Mouse (Mus musculus) right cerebral cortex, adult 18-20 months (tissue): ENCODE measurements around the gene Cyb5b.
A peak's percentile ranks its signal among the peaks of the same experiment; 100 is the strongest.
"Not testable (repeated sequence)": the region's sequence is repeated elsewhere in the genome, so short reads cannot be mapped to it uniquely, and the experiment has no call there.

Experiments
- DNase-seq: peaks from one replicate; pipeline ENCODE4 v3.0.0; 2022; ENCODE audit warnings: mixed read lengths

Gene Cyb5b

GRCm38 (mm10) chr8:107181122-107181521 lies 30.7 kb downstream of the Cyb5b start:
- no peak for DNase-seq

GRCm38 (mm10) chr8:107184996-107185395 lies 34.6 kb downstream of the Cyb5b start:
- DNase-seq: no peak

- no peak for DNase-seq
Measured at GRCm38 (mm10) chr8:107186659-107187390, 36.4 kb downstream of the Cyb5b start.

GRCm38 (mm10) chr8:107187631-107188030 lies 37.2 kb downstream of the Cyb5b start:
- no peak for DNase-seq

GRCm38 (mm10) chr8:107192631-107193030 lies 42.2 kb downstream of the Cyb5b start:
- no peak for DNase-seq

GRCm38 (mm10) chr8:107193331-107193730 lies 42.9 kb downstream of the Cyb5b start:
- no peak for DNase-seq

- no peak for DNase-seq
Measured at GRCm38 (mm10) chr8:107194786-107195451, 44.5 kb downstream of the Cyb5b start.

GRCm38 (mm10) chr8:107197901-107198826 lies 47.7 kb downstream of the Cyb5b start:
- DNase-seq: no peak

GRCm38 (mm10) chr8:107205164-107205563 lies 54.7 kb downstream of the Cyb5b start:
- DNase-seq: no peak

GRCm38 (mm10) chr8:107205701-107206561 lies 55.5 kb downstream of the Cyb5b start:
- peak; percentile 37 for DNase-seq

- no peak for DNase-seq
Measured at GRCm38 (mm10) chr8:107206782-107207525, 56.5 kb downstream of the Cyb5b start.

GRCm38 (mm10) chr8:107209185-107209584 lies 58.7 kb downstream of the Cyb5b start:
- DNase-seq: no peak

GRCm38 (mm10) chr8:107212006-107212405 lies 61.6 kb downstream of the Cyb5b start:
- peak; percentile 11 for DNase-seq

GRCm38 (mm10) chr8:107217230-107217629 lies 66.8 kb downstream of the Cyb5b start:
- not testable (repeated sequence) for DNase-seq

GRCm38 (mm10) chr8:107218091-107218490 lies 67.7 kb downstream of the Cyb5b start:
- no peak for DNase-seq

- DNase-seq: no peak
Measured at GRCm38 (mm10) chr8:107219078-107219477, 68.6 kb downstream of the Cyb5b start.

- no peak for DNase-seq
Measured at GRCm38 (mm10) chr8:107221924-107222851, 71.7 kb downstream of the Cyb5b start.

GRCm38 (mm10) chr8:107226183-107226582 lies 75.7 kb downstream of the Cyb5b start:
- DNase-seq: no peak

GRCm38 (mm10) chr8:107227011-107227626 lies 76.7 kb downstream of the Cyb5b start:
- no peak for DNase-seq

- DNase-seq: no peak
Measured at GRCm38 (mm10) chr8:107233251-107233650, 82.8 kb downstream of the Cyb5b start.
